Comparison of ENCODE assay signal across 13 mouse cellular contexts in the genomic region with DNA sequence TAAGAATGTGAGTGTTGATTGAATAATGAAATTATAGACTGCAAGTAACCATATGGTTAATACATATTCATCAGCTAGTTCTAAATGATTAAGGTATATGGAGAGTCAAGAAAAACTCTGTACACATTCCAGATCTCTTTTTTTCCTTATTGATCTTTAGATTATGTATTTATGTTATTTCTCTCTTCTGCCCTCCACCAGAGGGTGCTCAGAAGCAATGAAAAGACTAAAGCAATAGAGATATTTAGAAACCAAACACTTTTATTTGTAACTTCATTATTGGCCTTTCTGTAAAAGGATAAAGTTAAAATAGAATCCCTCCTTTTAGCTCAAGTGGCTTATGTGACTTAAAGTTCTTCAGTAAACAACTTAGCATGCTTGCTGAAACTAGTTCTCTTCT.
"Had no signal": no experiment of that assay in that cellular context is flagged by ENCODE, and none has a peak within 500 bp of the region (broad histone marks: within the 10 kb centered on the region; RNA-seq: fewer than 3 reads in every experiment).

No protein-coding gene starts in this region.

- H3K27me3 ChIP-seq: liver, embryonic 15.5 days; midbrain, embryonic 13.5 days; neural tube, embryonic 12.5 days had no signal

- H3K4me3 ChIP-seq: limb, embryonic 10.5 days; liver, embryonic 15.5 days; midbrain, embryonic 13.5 days; neural tube, embryonic 12.5 days had no signal

- H3K9ac ChIP-seq: liver, embryonic 15.5 days; midbrain, embryonic 13.5 days; neural tube, embryonic 12.5 days had no signal

- H3K9me3 ChIP-seq: limb, embryonic 10.5 days; liver, embryonic 15.5 days; midbrain, embryonic 13.5 days; neural tube, embryonic 12.5 days had no signal

- ATAC-seq: lung, postnatal 0 days; midbrain, embryonic 13.5 days had no signal

- DNase-seq: kidney, adult 18-20 months; kidney, postnatal 25 days; lung, adult 2 months; lung, postnatal 36 days; spleen, adult 18-20 months; thymus, adult 2 months; thymus, postnatal 25 days had no signal

- H3K27ac ChIP-seq: limb, embryonic 10.5 days; liver, embryonic 15.5 days; midbrain, embryonic 13.5 days; neural tube, embryonic 12.5 days had no signal

- H3K4me2 ChIP-seq: liver, embryonic 11.5 days; liver, embryonic 15.5 days; midbrain, embryonic 13.5 days; neural tube, embryonic 12.5 days had no signal

- H3K36me3 ChIP-seq: limb, embryonic 10.5 days; liver, embryonic 15.5 days; midbrain, embryonic 13.5 days; neural tube, embryonic 12.5 days had no signal

- H3K4me1 ChIP-seq: limb, embryonic 10.5 days; midbrain, embryonic 13.5 days; neural tube, embryonic 12.5 days had no signal
